Mouse (Mus musculus) adrenal gland, postnatal 25 days (tissue): ENCODE results near the gene Uaca. TPM values are rescaled to one million over a fixed set of nuclear protein-coding genes. Genes with fewer than 3 reads are reported as not detected.
"Not testable (repeated sequence)": the region's sequence is repeated elsewhere in the genome, so short reads cannot be mapped to it uniquely, and the experiment has no call there.

Experiments used
- DNase-seq: peaks from one replicate; pipeline ENCODE4 v3.0.0; 2021; ENCODE audit warnings: mixed read lengths
- total RNA-seq: library from RNA; stranded (reverse); gene quantifications from 2 replicates; pipeline ENCODE4 v1.2.3, GENCODE M21; 2021

Gene Uaca
- total RNA-seq, 1 experiment from 2014 or later: 48.6 TPM

DNA sequence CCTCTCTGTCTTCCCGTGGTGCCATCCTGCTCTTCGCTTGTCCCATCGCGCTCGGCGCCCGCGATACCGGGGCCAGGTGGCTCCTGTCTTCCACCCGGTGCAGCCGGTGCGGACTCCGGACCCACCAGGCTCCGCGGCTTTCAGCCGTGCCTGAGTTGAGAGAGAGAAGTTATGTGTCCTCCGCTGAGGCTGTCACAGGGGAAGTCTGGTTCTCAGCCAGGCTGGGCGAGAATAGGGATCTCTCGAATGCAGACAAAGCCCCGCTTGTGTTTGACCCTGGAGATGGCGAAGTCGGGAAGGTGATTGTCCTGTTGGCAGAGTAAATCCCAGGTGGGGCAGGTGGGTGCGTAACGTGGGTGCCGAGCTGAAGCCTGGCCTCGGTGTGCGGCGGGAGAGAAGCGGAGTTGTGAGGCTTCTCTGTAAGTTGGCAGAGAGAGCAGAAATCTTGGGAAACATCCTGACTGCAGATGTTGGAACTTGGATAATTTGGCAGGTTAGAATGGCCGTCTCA lies 554 bp downstream of the Uaca start:
- DNase-seq: peak; percentile 43

DNA sequence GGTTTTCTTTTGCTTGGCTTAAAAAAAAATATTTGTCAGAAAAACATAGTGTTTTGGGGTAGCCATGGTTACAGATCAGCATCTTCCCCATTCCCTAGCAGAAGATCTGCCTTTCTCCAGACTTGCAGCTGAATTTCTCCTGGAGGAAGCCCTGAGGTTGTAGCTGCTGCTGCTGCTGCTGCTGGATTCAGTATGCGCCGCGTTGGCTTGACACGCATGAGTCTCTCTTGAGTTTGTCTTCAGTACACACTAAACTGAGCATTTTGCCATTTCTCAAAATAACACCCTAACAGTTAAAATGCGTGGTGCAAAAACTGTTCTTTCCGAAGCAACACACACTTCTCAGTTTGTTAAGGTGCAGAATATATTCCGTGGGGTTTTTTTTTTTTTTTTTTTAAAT lies 1.7 kb downstream of the Uaca start:
- no peak for DNase-seq

DNA sequence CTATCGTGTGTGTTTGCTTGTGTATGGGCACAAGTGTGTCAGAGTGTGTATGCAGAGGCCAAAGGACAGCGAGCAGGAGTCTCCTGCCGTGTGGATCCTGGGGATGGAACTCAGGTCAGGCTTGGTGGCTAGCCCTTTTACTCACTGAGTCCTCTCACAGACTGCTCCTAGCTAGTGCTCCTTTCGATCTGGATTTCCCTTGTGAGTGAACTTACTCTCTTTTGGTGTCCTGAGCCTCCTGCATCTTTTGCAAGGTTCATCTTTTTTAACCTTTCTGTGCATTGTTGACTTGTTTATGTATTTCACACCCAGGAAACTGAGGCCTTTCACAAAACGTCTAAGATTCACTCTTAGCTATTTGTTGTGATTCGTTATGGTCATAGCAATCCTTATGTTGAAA lies 2.8 kb downstream of the Uaca start:
- no peak for DNase-seq

DNA sequence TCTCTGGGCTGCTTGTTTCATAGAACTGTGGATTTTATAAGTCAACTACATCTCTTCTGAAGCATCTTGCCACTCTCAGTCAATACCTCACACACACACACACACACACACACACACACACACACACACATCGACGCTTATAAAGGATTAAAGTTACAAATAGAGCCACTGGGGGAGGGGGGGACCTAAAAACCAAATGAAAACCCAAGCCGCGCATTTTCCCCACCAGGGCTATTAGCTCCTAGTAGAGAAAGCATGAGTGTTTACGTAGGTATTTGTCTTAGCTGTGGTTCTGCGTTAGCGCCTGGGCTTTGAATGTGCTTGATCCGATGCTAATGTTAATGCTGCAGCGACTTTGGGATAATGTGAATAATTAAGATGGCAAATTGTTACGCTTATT lies 4.7 kb downstream of the Uaca start:
- no peak for DNase-seq

DNA sequence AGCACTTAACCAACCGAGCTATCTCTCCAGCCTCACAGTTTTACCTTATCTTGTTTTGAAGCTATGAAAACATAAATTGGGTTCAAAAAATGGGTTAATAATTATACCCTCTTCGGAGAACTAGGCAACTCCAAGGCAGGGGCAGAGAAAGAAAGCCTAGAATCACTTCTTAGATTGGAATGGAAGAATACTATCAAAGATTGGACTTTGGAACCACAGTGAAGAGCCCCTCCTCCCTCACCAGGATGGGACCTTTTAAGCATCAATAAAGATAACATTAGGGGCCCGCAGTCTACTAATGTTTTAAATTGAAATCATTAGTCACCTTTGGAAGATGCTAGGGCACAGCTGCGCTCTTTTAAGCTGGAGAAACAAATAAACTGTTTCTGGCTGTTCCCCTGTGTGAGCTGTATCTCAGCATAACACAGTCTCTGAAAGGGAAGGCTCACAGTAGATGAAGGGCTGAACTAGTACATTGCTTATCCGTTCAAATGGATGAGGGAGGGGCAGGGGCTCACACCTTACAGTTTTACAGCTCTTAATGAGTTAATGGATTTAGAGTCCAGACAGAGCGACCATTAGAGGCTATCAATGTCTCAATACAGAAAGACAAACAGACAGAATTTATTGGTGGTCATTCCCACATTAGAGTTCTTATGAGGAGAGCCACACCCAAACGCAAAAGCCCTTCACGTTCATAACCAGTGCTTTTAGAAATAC lies 6.5 kb downstream of the Uaca start:
- DNase-seq: no peak

DNA sequence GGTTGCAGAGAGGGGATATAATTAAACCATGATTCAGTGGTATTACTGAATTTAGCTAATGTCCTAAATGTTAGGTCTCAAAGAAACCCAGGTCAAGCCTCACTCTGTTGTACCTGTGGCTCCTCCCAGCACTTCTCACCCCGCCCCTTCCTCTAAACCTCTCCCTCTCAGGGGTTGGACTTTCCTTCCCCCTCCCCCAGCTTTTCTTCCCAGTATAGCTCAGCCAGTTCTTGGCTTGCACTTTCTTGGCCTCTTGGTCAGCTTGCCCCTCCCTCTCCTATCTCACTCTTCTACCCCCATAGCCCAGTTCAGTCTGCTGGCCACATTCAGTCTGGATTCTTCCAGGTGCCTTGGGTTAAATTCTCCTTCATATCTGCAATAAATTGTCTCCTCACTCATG lies 7.4 kb downstream of the Uaca start:
- no peak for DNase-seq

DNA sequence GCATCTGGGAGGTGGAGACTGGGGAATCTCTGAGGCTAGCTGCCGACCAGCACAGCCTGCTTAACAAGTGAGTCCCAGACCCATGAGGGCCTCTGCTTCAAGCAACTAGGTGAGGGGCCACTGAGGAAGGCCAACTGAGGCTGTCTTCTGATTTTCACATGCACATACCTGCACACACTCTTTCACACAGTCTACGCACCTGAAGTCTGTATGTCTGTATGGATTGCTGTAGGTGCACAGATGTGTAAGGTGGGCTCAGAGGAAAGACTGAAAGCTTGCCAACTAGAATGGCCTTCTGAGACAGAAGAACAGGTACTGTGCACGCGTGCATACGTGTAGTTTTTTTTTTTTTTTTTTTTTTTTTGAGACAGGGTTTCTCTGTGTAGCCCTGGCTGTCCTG lies 8.0 kb downstream of the Uaca start:
- no peak for DNase-seq

DNA sequence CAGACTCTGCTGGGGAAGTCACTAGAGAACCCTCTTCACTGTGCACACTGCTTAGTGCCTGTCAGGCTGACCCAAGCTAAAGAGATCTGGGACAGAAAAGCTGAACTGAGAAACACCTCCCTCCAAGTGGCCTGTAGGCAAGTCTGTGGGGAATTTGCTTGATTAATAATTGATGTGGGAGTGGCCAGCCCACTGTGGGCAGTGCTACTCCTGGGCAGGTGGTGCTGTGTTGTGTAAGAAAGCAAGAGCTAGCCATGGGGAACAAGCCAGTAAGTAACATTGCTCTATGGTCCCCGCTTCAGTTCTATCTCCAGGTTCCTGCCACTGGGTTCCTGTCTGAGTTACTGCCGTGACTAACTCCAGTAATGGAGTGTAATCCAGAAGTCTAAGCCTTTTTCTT lies 11.7 kb downstream of the Uaca start:
- no peak for DNase-seq

DNA sequence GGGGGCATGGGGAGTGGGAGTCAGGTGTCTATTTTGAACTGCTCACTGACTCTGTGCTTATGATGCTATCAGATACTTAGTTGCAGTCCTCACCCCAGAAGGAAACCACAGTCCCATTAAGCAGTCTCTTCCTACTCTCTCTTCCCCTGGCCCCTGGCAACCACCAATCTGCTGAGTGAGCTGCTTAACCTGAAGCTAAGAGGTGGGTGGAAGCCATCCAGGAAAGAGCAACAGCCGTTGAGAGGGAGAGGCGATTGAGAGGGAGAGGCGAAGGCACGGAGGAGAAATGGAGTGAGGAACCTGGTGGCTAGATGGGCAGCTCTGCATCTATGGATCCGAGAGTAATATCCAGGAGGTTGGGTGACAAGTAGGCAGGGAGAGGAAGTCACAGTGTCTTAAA lies 13.7 kb downstream of the Uaca start:
- no peak for DNase-seq

DNA sequence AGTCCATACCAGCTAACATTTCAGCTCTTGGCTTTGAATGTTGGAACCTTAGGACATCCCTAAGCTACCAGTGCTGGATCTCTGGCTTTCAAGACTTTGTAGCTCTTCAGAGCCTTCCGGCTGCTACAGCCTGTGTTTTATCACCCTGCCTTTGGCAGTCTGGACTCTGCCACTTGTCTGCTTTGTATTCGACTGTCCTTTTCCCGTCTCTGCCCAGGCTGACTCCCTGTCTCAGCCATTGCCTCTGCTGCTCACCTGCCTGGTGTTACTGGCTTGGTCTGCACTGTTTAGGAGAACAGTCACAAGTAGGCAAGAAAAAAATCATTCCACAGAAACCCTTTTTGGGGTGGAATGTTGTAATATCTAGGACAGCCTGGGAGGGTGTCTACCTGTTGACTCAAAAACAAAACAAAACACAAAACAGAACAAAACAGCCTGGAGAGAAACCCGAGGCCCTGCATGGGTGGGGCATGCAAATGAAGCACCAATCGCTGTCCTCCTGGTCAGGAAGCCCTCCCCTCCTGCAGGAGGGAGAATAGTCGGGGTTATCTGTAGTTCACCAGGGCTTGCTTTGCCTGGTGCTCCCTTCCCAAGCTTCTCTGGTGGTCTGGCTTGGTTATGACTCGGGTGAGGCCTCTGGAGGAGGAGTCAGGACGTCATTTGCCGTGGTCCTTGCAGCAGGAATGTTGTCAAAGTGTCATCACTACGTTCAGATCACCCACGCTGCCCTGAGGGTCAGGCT lies 19.0 kb downstream of the Uaca start:
- DNase-seq: peak; percentile 59

DNA sequence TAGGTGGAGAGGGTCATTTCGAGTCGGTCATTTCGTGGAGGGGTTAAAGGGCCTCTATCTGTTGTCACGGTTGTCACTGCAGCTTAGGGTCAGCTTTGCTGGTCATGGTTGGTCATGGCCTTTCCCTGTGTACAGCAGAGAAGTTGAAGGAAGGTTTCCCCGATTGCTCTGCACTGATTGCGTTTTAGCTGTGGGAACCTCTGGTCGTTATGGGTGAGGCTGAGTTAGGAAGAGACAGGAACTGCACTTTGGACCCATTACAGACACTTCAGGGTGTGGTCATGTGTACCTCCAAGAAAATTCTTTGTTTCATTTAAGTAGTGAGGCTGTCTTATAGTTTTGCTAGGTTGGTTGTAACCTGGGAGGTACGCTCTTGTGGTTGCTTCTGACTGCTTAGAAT lies 21.2 kb downstream of the Uaca start:
- DNase-seq: no peak

DNA sequence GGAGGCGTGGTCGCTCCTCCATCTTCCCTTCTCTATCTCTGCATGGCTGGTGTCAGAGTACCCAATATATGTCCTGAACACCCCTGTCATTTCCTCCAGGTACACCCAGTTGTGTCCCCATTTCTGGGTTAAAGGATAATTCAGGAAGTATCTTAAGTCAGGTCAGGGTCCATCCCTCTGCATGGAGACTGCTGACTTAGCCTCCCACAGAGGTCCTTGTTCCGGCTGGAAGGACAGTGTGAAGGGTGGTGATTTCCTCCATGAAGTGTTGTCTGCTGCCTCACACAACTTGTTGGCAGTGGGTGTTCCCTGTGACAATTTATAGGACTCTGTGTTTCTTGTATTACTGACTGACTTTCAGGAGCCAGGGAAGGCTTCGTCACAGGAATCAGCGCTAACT lies 23.2 kb downstream of the Uaca start:
- no peak for DNase-seq

DNA sequence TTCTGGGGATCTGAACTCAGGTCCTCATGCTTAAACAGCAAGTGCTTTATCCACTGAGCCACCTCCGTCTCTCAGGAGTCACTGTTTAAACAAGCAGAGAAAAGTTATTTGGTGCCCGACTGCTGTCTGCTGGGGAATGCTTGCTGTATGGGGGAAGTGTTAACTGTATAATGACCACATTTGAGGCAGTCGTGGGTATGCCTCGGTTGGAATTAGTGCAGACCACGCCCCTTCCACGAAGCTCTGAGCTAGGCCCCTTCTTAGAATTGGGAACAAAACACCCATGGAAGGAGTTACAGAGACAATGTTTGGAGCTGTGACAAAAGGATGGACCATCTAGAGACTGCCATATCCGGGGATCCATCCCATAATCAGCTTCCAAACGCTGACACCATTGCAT lies 24.2 kb downstream of the Uaca start:
- DNase-seq: not testable (repeated sequence)

DNA sequence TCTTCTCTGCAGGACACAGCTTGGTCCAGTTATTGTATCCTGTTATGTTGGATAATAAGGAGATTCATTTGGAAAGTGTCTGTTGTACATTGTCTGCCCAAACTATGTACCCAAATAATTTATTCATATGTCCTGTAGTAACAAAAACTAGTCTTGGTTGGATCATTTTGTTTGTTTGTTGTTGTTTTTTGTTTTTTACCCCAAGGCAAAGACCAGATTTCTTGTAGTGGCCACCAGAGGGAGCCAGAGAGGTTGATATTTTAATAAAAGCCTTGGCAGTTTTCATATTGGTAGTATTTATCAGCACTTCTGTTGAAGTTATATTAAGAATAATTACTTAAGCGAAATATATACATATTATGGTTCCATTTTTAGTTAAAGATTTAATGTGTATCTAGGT lies 25.0 kb downstream of the Uaca start:
- peak; percentile 20 for DNase-seq

DNA sequence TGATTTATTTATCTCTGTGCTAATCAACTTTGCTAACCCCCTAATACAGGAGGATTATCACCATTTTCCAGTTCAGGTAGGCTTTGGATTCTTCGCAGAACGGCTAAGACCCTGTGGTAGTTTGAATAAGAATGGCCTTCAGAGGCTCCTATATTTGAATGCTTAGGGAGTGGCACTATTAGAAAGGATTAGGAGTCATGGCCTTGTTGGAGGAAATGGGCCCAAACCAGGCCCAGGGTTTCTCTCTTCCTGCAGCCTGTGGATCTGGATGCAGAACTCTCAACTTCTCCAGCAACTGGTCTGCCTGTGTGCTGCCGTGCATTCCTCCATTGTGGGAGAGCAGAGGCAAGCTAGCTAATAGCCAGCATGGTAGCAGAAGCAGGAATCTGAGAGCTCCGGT lies 27.2 kb downstream of the Uaca start:
- no peak for DNase-seq

DNA sequence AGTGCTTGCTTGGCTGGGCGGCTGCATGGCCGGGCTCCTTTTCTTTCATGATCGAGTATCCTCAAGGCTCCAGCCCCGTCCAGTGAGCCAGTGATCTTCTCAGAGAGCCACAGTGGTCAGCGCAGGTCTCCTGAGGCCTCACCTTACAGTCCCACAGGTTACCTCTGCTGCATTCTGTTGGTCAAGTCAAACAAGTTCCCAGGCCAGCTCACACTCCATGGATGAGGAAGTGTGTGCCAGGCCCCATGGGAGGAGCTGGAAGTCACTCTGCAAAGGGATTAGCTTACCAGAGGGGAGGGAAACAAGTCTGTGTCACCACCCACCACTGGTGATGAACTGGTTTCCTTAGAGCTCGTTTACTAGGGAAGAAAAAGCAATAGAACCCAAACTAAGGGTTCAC lies 28.3 kb downstream of the Uaca start:
- no peak for DNase-seq

DNA sequence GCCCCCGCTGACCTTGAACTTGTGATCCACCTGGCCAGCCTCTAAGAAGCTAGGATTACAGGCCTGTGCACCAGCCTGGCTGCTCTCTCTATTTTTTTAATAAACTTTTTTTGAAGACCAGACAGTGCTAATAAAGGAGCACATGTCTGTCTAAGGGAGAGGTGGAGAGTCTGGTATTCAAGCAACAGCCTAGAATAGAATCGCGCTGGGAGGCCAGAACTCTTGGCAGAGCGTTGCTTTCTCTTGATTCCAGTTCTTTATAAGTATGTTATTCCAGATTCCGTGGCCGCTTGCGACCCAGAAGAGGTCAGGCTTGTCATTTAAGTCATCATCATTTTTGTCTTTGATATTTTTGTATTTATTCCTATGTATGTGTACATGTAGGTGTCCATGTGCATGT lies 31.2 kb downstream of the Uaca start:
- DNase-seq: no peak

DNA sequence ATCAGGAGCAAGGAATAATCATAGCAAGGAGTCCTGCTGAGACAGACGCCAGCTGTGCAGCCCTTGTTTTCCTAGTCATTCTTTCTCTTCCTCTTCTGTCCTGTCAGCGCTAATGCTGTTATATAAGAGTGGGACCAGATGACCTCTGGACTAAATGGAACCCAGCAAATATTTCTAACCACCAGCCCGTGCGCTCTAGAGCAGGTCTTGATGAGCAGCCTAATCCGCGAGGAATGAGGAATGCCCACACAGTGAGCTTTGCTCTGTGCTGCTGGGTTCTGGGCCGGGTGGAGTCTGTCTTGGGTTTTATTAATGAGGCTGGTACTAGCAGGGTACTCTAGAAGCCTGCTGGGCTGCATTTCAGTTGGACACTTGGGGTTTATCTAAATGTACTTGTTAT lies 32.4 kb downstream of the Uaca start:
- no peak for DNase-seq

DNA sequence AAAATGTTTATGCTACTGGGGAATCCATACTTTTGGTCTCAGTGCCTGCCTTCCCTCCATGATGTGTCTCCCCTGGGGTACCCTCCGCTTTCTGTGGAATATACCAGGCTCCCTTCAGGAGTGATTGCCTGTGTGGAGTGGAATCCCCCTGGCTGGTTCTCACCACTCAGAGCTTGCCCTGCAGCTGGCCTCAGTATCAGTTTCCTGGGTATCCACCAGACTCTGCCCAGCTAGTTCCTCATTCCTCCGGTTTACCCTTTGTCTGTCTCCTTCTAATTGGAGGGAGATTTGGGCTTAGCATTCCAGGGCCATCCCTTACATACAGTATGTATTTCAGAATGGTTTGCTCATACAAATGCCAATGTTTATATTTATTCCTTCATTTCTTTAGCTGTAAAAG lies 33.9 kb downstream of the Uaca start:
- DNase-seq: no peak

DNA sequence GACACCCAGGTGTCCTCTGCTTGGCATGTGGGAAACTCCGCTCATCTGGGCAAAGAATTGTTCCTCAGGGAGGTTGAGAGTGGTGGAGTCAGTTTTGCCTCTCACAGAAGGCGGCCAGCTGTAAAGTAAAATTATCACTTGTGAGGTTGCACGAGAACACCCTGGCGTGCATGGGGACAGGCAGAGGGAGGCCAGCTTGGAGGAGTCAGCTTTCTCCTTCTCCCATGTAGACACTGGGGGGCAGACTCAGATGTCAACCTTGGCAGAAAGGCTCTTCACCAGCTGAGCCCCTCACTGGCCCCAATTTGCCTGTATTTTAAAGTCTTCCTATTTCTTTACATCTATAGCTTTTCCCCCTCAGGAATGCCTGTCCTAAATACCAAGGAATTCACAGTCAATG lies 35.3 kb downstream of the Uaca start:
- no peak for DNase-seq

DNA sequence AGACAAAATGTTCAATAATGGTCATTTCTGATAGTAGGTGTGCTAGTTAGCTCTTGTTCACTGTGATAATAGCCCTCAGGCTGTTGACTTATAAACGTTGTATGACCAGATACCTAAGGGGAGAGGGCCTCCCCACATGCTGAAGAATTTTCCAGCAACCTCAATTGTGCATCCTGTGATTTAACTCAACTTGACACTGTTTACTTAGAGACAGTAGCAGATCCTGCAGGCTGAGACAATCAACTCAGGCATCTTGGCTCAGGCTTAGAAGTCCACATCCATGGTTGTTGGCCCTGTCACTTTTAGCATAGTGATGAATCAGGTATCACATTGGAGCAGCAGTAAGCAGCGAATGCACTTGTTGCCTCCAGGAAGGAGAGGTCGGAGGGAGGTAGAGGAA lies 35.7 kb downstream of the Uaca start:
- DNase-seq: no peak

DNA sequence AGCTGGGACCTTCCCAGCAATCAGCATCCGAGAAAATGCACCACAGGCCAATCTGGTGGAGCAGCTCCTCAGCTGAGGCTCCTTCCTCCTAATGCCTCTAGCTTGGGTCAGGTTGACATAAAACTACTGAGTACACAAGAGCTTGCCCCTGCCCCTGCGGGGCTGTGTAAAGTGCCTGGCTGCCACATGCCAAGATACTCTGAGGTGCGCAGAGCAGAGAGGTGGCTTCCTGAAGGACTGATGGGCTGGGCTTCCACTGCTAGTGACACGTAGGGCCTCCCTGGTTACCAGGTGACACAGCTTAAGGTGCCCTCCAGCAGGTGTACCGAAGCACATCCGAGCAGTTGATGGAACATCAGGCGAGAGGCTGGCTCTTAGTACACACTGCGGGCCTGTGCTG lies 37.9 kb downstream of the Uaca start:
- no peak for DNase-seq

DNA sequence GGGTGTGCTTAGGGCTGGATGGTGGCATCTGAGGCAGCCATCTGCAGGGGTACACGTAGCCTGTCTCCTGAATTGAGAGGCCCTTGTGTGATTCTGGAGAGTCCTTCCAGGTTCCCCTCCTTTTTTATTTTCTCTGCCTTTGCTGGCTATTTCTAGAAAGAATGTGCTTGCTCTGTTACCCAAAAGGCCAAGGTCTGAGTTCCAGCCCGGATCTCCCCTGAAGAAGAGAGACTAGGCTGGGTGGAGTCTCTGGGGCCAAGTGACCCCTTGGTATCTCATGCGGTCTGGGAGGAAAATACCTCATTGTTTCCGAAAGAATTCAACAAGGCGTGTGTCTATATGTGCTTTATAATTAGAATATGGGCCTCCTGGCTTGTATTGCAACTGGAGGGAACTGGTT lies 41.8 kb downstream of the Uaca start:
- no peak for DNase-seq

DNA sequence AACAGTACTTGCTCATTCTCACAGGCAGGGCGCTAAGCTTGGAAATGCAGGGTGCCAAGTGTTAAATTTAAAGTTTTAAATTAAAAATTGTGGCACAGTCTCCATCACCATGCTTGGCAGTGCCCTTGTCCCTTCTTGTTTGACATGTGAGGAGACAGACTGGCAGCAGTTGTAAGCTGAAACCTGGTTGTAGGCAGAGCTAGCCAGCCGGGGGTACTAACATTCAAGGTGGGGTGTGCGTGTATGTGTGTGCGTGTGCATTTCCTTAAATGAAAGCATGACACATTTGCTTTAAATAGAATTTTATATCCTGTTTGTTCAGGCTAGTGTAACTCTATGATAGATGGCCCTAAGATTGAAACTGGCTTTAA lies 42.7 kb downstream of the Uaca start:
- no peak for DNase-seq
